Mouse (Mus musculus) cerebellum, adult 9-10 months (tissue): Measurements from ENCODE around the gene Zbtb12.
"Not testable (repeated sequence)": the region's sequence is repeated elsewhere in the genome, so short reads cannot be mapped to it uniquely, and the experiment has no call there.

Source experiments
- DNase-seq: peaks from one replicate; pipeline ENCODE4 v3.0.0; 2022

The Zbtb12 gene

GRCm38 (mm10) chr17:34879336-34879879 lies at the start of gene Zbtb12:
TSS of gene Zbtb12 (plus strand) at chr17:34879483.
- no peak for DNase-seq

GRCm38 (mm10) chr17:34830776-34831175 lies 48.5 kb upstream of the Zbtb12 start:
- not testable (repeated sequence) for DNase-seq

GRCm38 (mm10) chr17:34836155-34836855 lies 43.0 kb upstream of the Zbtb12 start:
- peak; percentile 57 for DNase-seq

- peak; percentile 94 for DNase-seq
Observed at GRCm38 (mm10) chr17:34836856-34837221, 42.4 kb upstream of the Zbtb12 start, which contains the start of the genes Stk19 and Dxo. TSS of gene Stk19 (minus strand) at chr17:34836945. TSS of gene Dxo (plus strand) at chr17:34837019.

GRCm38 (mm10) chr17:34837464-34838324 lies 41.6 kb upstream of the Zbtb12 start:
- no peak for DNase-seq

GRCm38 (mm10) chr17:34838785-34839184 lies 40.5 kb upstream of the Zbtb12 start:
- no peak for DNase-seq

- no peak for DNase-seq
Observed at GRCm38 (mm10) chr17:34840736-34841307, 38.5 kb upstream of the Zbtb12 start.

GRCm38 (mm10) chr17:34844884-34845283 lies 34.4 kb upstream of the Zbtb12 start:
- DNase-seq = no peak

- DNase-seq = no peak
Observed at GRCm38 (mm10) chr17:34847192-34847591, 32.1 kb upstream of the Zbtb12 start.

GRCm38 (mm10) chr17:34847615-34848014 lies 31.7 kb upstream of the Zbtb12 start:
- no peak for DNase-seq

- DNase-seq = peak; percentile 97
Observed at GRCm38 (mm10) chr17:34849722-34850516, 29.4 kb upstream of the Zbtb12 start, which contains the start of the genes Skiv2l and Nelfe. TSS of gene Skiv2l (minus strand) at chr17:34850210. TSS of gene Nelfe (plus strand) at chr17:34850391.

GRCm38 (mm10) chr17:34850517-34851125 lies 28.7 kb upstream of the Zbtb12 start:
- DNase-seq = no peak

GRCm38 (mm10) chr17:34853511-34853910 lies 25.8 kb upstream of the Zbtb12 start:
- no peak for DNase-seq

GRCm38 (mm10) chr17:34854761-34855160 lies 24.5 kb upstream of the Zbtb12 start:
- no peak for DNase-seq

- no peak for DNase-seq
Observed at GRCm38 (mm10) chr17:34855825-34856224, 23.5 kb upstream of the Zbtb12 start.

- no peak for DNase-seq
Observed at GRCm38 (mm10) chr17:34858670-34859069, 20.6 kb upstream of the Zbtb12 start.

GRCm38 (mm10) chr17:34860514-34860913 lies 18.8 kb upstream of the Zbtb12 start:
- no peak for DNase-seq

- DNase-seq = no peak
Observed at GRCm38 (mm10) chr17:34861704-34862415, 17.4 kb upstream of the Zbtb12 start.

- no peak for DNase-seq
Observed at GRCm38 (mm10) chr17:34862416-34863081, 16.7 kb upstream of the Zbtb12 start, which contains the start of gene Cfb. TSS of gene Cfb (minus strand) at chr17:34862518.

- no peak for DNase-seq
Observed at GRCm38 (mm10) chr17:34865981-34866380, 13.3 kb upstream of the Zbtb12 start.
